Mouse (Mus musculus) kidney, postnatal 10 days (tissue): ENCODE results near the gene Resp18.

ENCODE experiments used
- DNase-seq: peaks from one replicate; pipeline ENCODE4 v3.0.0; 2021; ENCODE audit warnings: mixed read lengths

Gene Resp18

GRCm38 (mm10) chr1:75264091-75264880 is 13.9 kb downstream of the Resp18 start, which contains the start of gene Ptprn:
TSS of gene Ptprn (minus strand) at chr1:75264502.
- no peak for DNase-seq

- peak; percentile 89 for DNase-seq
These were observed 15.0 kb downstream of the Resp18 start for GRCm38 (mm10) chr1:75262969-75263951.

GRCm38 (mm10) chr1:75261278-75261677 is 16.9 kb downstream of the Resp18 start:
- no peak for DNase-seq

GRCm38 (mm10) chr1:75255516-75256046 is 22.6 kb downstream of the Resp18 start:
- no peak for DNase-seq

- DNase-seq, result no peak
These were observed 23.6 kb downstream of the Resp18 start for GRCm38 (mm10) chr1:75254625-75255013.

- DNase-seq, result peak; percentile 90
These were observed 24.2 kb downstream of the Resp18 start for GRCm38 (mm10) chr1:75253849-75254624.

- DNase-seq, result peak; percentile 28
These were observed 25.2 kb downstream of the Resp18 start for GRCm38 (mm10) chr1:75253029-75253428.

- no peak for DNase-seq
These were observed 25.9 kb downstream of the Resp18 start for GRCm38 (mm10) chr1:75252308-75252707.

GRCm38 (mm10) chr1:75251112-75251970 is 26.9 kb downstream of the Resp18 start:
- peak; percentile 88 for DNase-seq

GRCm38 (mm10) chr1:75250498-75250897 is 27.7 kb downstream of the Resp18 start:
- no peak for DNase-seq

GRCm38 (mm10) chr1:75248041-75248772 is 30.0 kb downstream of the Resp18 start:
- DNase-seq, result peak; percentile 42

GRCm38 (mm10) chr1:75247071-75247930 is 30.9 kb downstream of the Resp18 start:
- DNase-seq, result no peak

GRCm38 (mm10) chr1:75244836-75245235 is 33.4 kb downstream of the Resp18 start:
- DNase-seq, result peak; percentile 71

- no peak for DNase-seq
These were observed 33.9 kb downstream of the Resp18 start for GRCm38 (mm10) chr1:75244175-75244826.

- no peak for DNase-seq
These were observed 34.8 kb downstream of the Resp18 start for GRCm38 (mm10) chr1:75243411-75243810.

- DNase-seq, result no peak
These were observed 38.6 kb downstream of the Resp18 start for GRCm38 (mm10) chr1:75239591-75239990.

GRCm38 (mm10) chr1:75236117-75237050 is 41.8 kb downstream of the Resp18 start, which contains the start of gene Dnajb2:
TSS of gene Dnajb2 (plus strand) at chr1:75236406.
- peak; percentile 93 for DNase-seq

- DNase-seq, result peak; percentile 80
These were observed 43.6 kb downstream of the Resp18 start for GRCm38 (mm10) chr1:75234606-75235005.
